Mouse (Mus musculus): ENCODE data around the gene Rrbp1. TPM values are rescaled to one million over a fixed set of nuclear protein-coding genes. Genes with fewer than 3 reads are reported as not detected.

Gene Rrbp1
- total and polyA plus RNA-seq, 2 experiments from 2014 or later = 22.4 to 33.9 TPM

GRCm38 (mm10) chr2:144022441-144022840 is 11.4 kb upstream of the Rrbp1 start:
- H3K27ac ChIP-seq (ENCODE audit: low read depth, low read length) = no peak overlapping the region
- no peak for TF ChIP-seq CTCF (IDR thresholded peaks at IDR 0.05)

GRCm38 (mm10) chr2:144019971-144020370 is 8.9 kb upstream of the Rrbp1 start:
- WGBS = 77% methylated on average over 2 of the region's 2 CpGs
- Histone ChIP-seq H3K36me3 (ENCODE audit: insufficient read depth, low read length) (no peaks in the 10 kb centered on the region), H3K9me3 (ENCODE audit: low read length) (no peaks in the 10 kb centered on the region), H3K9ac (replicated peaks; ENCODE audit: low read length, poor library complexity, severe bottlenecking) (no peak overlapping the region), H3K4me3 (ENCODE audit: low read depth, low read length) (no peak overlapping the region), H3K27me3 (ENCODE audit: insufficient read depth, low read length) (no peaks in the 10 kb centered on the region; the same call in 1 of the 2 replicates), H3K4me1 (ENCODE audit: insufficient read depth, low read length) (no peaks in the 10 kb centered on the region), H3K27ac (ENCODE audit: low read depth, low read length) (no peak overlapping the region), H3K4me2 (ENCODE audit: low read depth, low read length, poor library complexity, severe bottlenecking) (no peak overlapping the region)
- DNase-seq (ENCODE audit: low spot score) (no peak), ATAC-seq (ENCODE audit: low FRiP score) (no peak)
- TF ChIP-seq CTCF (IDR thresholded peaks at IDR 0.05) = no peak

More at GRCm38 (mm10) chr2:144022441-144022840, 11.4 kb upstream of the Rrbp1 start:
- Histone ChIP-seq H3K9me3 (ENCODE audit: low read length) (no peaks in the 10 kb centered on the region), H3K27me3 (ENCODE audit: insufficient read depth, low read length) (no peaks in the 10 kb centered on the region; the same call in 1 of the 2 replicates), H3K36me3 (ENCODE audit: insufficient read depth, low read length) (no peaks in the 10 kb centered on the region), H3K4me2 (ENCODE audit: low read depth, low read length, poor library complexity, severe bottlenecking) (no peak overlapping the region), H3K4me1 (ENCODE audit: insufficient read depth, low read length) (no peaks in the 10 kb centered on the region), H3K9ac (replicated peaks; ENCODE audit: low read length, poor library complexity, severe bottlenecking) (no peak overlapping the region), H3K4me3 (ENCODE audit: low read depth, low read length) (no peak overlapping the region)
- ATAC-seq (ENCODE audit: low FRiP score) (no peak), DNase-seq (ENCODE audit: low spot score) (no peak)
- WGBS = 77% methylated on average over 3 of the region's 3 CpGs

- no peaks in the 10 kb centered on the region for H3K9me3 ChIP-seq (ENCODE audit: low read length)
- no peak overlapping the region for H3K27ac ChIP-seq (ENCODE audit: low read depth, low read length)
- no peaks in the 10 kb centered on the region for H3K36me3 ChIP-seq (ENCODE audit: insufficient read depth, low read length)
- no peak overlapping the region for H3K4me2 ChIP-seq (ENCODE audit: low read depth, low read length, poor library complexity, severe bottlenecking)
- no peak for DNase-seq (ENCODE audit: low spot score)
- 94% methylated on average over 9 of the region's 9 CpGs for WGBS
- TF ChIP-seq CTCF (IDR thresholded peaks at IDR 0.05) = no peak
- H3K9ac ChIP-seq (replicated peaks; ENCODE audit: low read length, poor library complexity, severe bottlenecking) = no peak overlapping the region
- no peak overlapping the region for H3K4me3 ChIP-seq (ENCODE audit: low read depth, low read length)
- H3K27me3 ChIP-seq (ENCODE audit: insufficient read depth, low read length) = no peaks in the 10 kb centered on the region
- ATAC-seq (ENCODE audit: low FRiP score) = no peak
- H3K4me1 ChIP-seq (ENCODE audit: insufficient read depth, low read length) = no peaks in the 10 kb centered on the region
Observed at GRCm38 (mm10) chr2:144015861-144016260, 4.8 kb upstream of the Rrbp1 start.

GRCm38 (mm10) chr2:144014481-144014880 is 3.4 kb upstream of the Rrbp1 start:
- DNase-seq (ENCODE audit: low spot score) (peak; percentile 76), ATAC-seq (ENCODE audit: low FRiP score) (no peak)
- Histone ChIP-seq H3K9me3 (ENCODE audit: low read length) (no peaks in the 10 kb centered on the region), H3K9ac (replicated peaks; ENCODE audit: low read length, poor library complexity, severe bottlenecking) (no peak overlapping the region), H3K27me3 (ENCODE audit: insufficient read depth, low read length) (no peaks in the 10 kb centered on the region), H3K27ac (ENCODE audit: low read depth, low read length) (no peak overlapping the region), H3K4me2 (ENCODE audit: low read depth, low read length, poor library complexity, severe bottlenecking) (no peak overlapping the region), H3K36me3 (ENCODE audit: insufficient read depth, low read length) (no peaks in the 10 kb centered on the region), H3K4me3 (ENCODE audit: low read depth, low read length) (no peak overlapping the region), H3K4me1 (ENCODE audit: insufficient read depth, low read length) (peaks cover 6% of the 10 kb centered on the region; the same call in 1 of the 2 replicates)
- TF ChIP-seq CTCF (IDR thresholded peaks at IDR 0.05) = no peak
- WGBS = 25% methylated on average over 5 of the region's 5 CpGs

GRCm38 (mm10) chr2:144014051-144014450 is 3.0 kb upstream of the Rrbp1 start:
- Histone ChIP-seq H3K4me3 (ENCODE audit: low read depth, low read length) (no peak overlapping the region), H3K4me1 (ENCODE audit: insufficient read depth, low read length) (peaks cover 8% of the 10 kb centered on the region; the same call in 1 of the 2 replicates), H3K27me3 (ENCODE audit: insufficient read depth, low read length) (no peaks in the 10 kb centered on the region), H3K9me3 (ENCODE audit: low read length) (no peaks in the 10 kb centered on the region), H3K36me3 (ENCODE audit: insufficient read depth, low read length) (no peaks in the 10 kb centered on the region), H3K27ac (ENCODE audit: low read depth, low read length) (no peak overlapping the region), H3K4me2 (ENCODE audit: low read depth, low read length, poor library complexity, severe bottlenecking) (no peak overlapping the region), H3K9ac (replicated peaks; ENCODE audit: low read length, poor library complexity, severe bottlenecking) (no peak overlapping the region)
- 86% methylated on average over 11 of the region's 11 CpGs for WGBS
- TF ChIP-seq CTCF (IDR thresholded peaks at IDR 0.05) = no peak
- ATAC-seq (ENCODE audit: low FRiP score) (no peak), DNase-seq (ENCODE audit: low spot score) (no peak)

- TF ChIP-seq CTCF (IDR thresholded peaks at IDR 0.05) = peak; percentile 70
- ATAC-seq (ENCODE audit: low FRiP score) = peak; percentile 6
Observed at GRCm38 (mm10) chr2:144010282-144011044, 600 bp downstream of the Rrbp1 start.

More at GRCm38 (mm10) chr2:144010282-144011044, 600 bp downstream of the Rrbp1 start:
- Histone ChIP-seq H3K4me3 (ENCODE audit: low read depth, low read length) (peak overlapping the region; percentile 89), H3K27ac (ENCODE audit: low read depth, low read length) (peak overlapping the region; percentile 83), H3K9me3 (ENCODE audit: low read length) (no peaks in the 10 kb centered on the region), H3K4me1 (ENCODE audit: insufficient read depth, low read length) (peaks cover 8% of the 10 kb centered on the region; the same call in 1 of the 2 replicates), H3K27me3 (ENCODE audit: insufficient read depth, low read length) (no peaks in the 10 kb centered on the region), H3K9ac (replicated peaks; ENCODE audit: low read length, poor library complexity, severe bottlenecking) (peak overlapping the region; percentile 71), H3K36me3 (ENCODE audit: insufficient read depth, low read length) (no peaks in the 10 kb centered on the region), H3K4me2 (ENCODE audit: low read depth, low read length, poor library complexity, severe bottlenecking) (peak overlapping the region; percentile 60)
- under 1% methylated on average over 62 of the region's 107 CpGs for WGBS
- DNase-seq (ENCODE audit: low spot score) = peak; percentile 62
